Mouse (Mus musculus) left cerebral cortex, postnatal 36 days (tissue): ENCODE results near the gene Meis2. TPM values are rescaled to one million over a fixed set of nuclear protein-coding genes. Genes with fewer than 3 reads are reported as not detected.

Experiments used
- DNase-seq, 2 experiments: peaks; one replicate each; pipeline ENCODE4 v3.0.0; 2021 to 2022; ENCODE audit warnings: low spot score in 2 of 2, mixed read lengths in 1 of 2
- intact Hi-C: fragments of 180-260 bp; cut with DNase I; formaldehyde crosslinking; loops from one replicate; pipeline ENCODE4 v1.15.1; 2025
- total RNA-seq, 2 experiments: library from RNA; stranded (reverse); gene quantifications; 2 replicates each; pipeline ENCODE4 v1.2.3; 2021

Meis2 gene
- total RNA-seq, 2 experiments from 2014 or later, result 100 to 123 TPM

GRCm38 (mm10) chr2:116019959-116020358, 45.7 kb downstream of the Meis2 start:
- intact Hi-C loops, result no loop called here
- DNase-seq, result no peak

GRCm38 (mm10) chr2:116019466-116019794, 46.2 kb downstream of the Meis2 start:
- no peak for DNase-seq
- intact Hi-C loops, result no loop called here

GRCm38 (mm10) chr2:116018781-116019465, 46.7 kb downstream of the Meis2 start:
- intact Hi-C loops, result no loop called here
- DNase-seq, result no peak

GRCm38 (mm10) chr2:116015520-116015919, 50.1 kb downstream of the Meis2 start:
- no peak for DNase-seq
- intact Hi-C loops, result no loop called here

- intact Hi-C loops, result no loop called here
- no peak for DNase-seq
Observed at GRCm38 (mm10) chr2:116010469-116010868, 55.2 kb downstream of the Meis2 start.

GRCm38 (mm10) chr2:116010061-116010460, 55.6 kb downstream of the Meis2 start:
- no peak for DNase-seq
- intact Hi-C loops, result no loop called here

- DNase-seq, result peak in 1 of 2 experiments; percentile 32
- intact Hi-C loops, result no loop called here
Observed at GRCm38 (mm10) chr2:116009097-116009970, 56.3 kb downstream of the Meis2 start.

GRCm38 (mm10) chr2:116002354-116002753, 63.3 kb downstream of the Meis2 start:
- intact Hi-C loops, result no loop called here
- no peak for DNase-seq

- intact Hi-C loops, result no loop called here
- no peak for DNase-seq
Observed at GRCm38 (mm10) chr2:116001352-116002138, 64.1 kb downstream of the Meis2 start.

- intact Hi-C loops, result no loop called here
- no peak for DNase-seq
Observed at GRCm38 (mm10) chr2:116000514-116000913, 65.1 kb downstream of the Meis2 start.

GRCm38 (mm10) chr2:115998802-115999201, 66.8 kb downstream of the Meis2 start:
- intact Hi-C loops, result no loop called here
- no peak for DNase-seq

GRCm38 (mm10) chr2:115996438-115996837, 69.2 kb downstream of the Meis2 start:
- intact Hi-C loops, result no loop called here
- DNase-seq, result no peak

- intact Hi-C loops, result no loop called here
- no peak for DNase-seq
Observed at GRCm38 (mm10) chr2:115993877-115994276, 71.8 kb downstream of the Meis2 start.

- DNase-seq, result no peak
- intact Hi-C loops, result no loop called here
Observed at GRCm38 (mm10) chr2:115989249-115989648, 76.4 kb downstream of the Meis2 start.

- DNase-seq, result no peak
- intact Hi-C loops, result no loop called here
Observed at GRCm38 (mm10) chr2:115988448-115988847, 77.2 kb downstream of the Meis2 start.

- no peak for DNase-seq
- intact Hi-C loops, result no loop called here
Observed at GRCm38 (mm10) chr2:115984952-115985351, 80.7 kb downstream of the Meis2 start.

GRCm38 (mm10) chr2:115984487-115984886, 81.2 kb downstream of the Meis2 start:
- intact Hi-C loops, result no loop called here
- DNase-seq, result no peak

GRCm38 (mm10) chr2:115980490-115980889, 85.1 kb downstream of the Meis2 start:
- no peak for DNase-seq
- intact Hi-C loops, result no loop called here

GRCm38 (mm10) chr2:115979683-115980476, 85.8 kb downstream of the Meis2 start:
- DNase-seq, result no peak
- intact Hi-C loops, result no loop called here

GRCm38 (mm10) chr2:115978666-115979065, 87.0 kb downstream of the Meis2 start:
- intact Hi-C loops, result no loop called here
- DNase-seq, result no peak
